Mouse (Mus musculus) C2C12 (cell line): ENCODE measurements at regions not wholly inside any gene's neighbourhood (a gene's known extent, or its start where the extent isn't known, plus 50 kb on each side); places are given as distances from the start of the nearest gene placed in this dataset.

ENCODE experiments used
- H3K27me3 ChIP-seq: one replicate; pipeline ENCODE4 v1.6.1; 2011; ENCODE audit not compliant: control insufficient read depth, insufficient read depth, insufficient read length
- H3K36me3 ChIP-seq: one replicate; pipeline ENCODE4 v1.6.1; 2011; ENCODE audit not compliant: control insufficient read depth, insufficient read depth
- H3K4me3 ChIP-seq: one replicate; pipeline ENCODE4 v1.5.1; 2011; ENCODE audit warnings: mild to moderate bottlenecking, control low read depth; ENCODE audit not compliant: poor library complexity, insufficient read depth, severe bottlenecking
- H3K79me2 ChIP-seq: one replicate; pipeline ENCODE4 v1.6.1; 2011; ENCODE audit not compliant: control insufficient read depth, insufficient read depth
- H3K79me3 ChIP-seq: one replicate; pipeline ENCODE4 v1.6.1; 2011; ENCODE audit warnings: low read depth, control low read depth
- H3ac ChIP-seq: one replicate; pipeline ENCODE3; 2011; ENCODE audit warnings: low read depth; ENCODE audit not compliant: control insufficient read depth, insufficient read length
- CEBPB ChIP-seq: IDR thresholded peaks from one replicate; pipeline ENCODE4 v1.6.1; 2011; ENCODE audit warnings: low read depth, mild to moderate bottlenecking, control low read depth, moderate library complexity
- CTCF ChIP-seq: IDR thresholded peaks from one replicate; pipeline ENCODE4 v1.5.1; 2011; ENCODE audit not compliant: control insufficient read depth, insufficient read depth, insufficient read length
- FOSL1 ChIP-seq: IDR thresholded peaks from one replicate; pipeline ENCODE4 v1.8.0; 2011; ENCODE audit warnings: mild to moderate bottlenecking, low read length; ENCODE audit not compliant: poor library complexity, insufficient read depth, severe bottlenecking
- MAX ChIP-seq: IDR thresholded peaks from one replicate; pipeline ENCODE4 v1.6.1; 2011; ENCODE audit warnings: mild to moderate bottlenecking, control low read depth
- MYOD1 ChIP-seq: IDR thresholded peaks from one replicate; pipeline ENCODE4 v1.6.1; 2011; ENCODE audit warnings: low read depth; ENCODE audit not compliant: control insufficient read depth, insufficient read length
- MYOG ChIP-seq: IDR thresholded peaks from one replicate; pipeline ENCODE4 v1.6.1; 2011; ENCODE audit not compliant: control insufficient read depth, insufficient read length; ENCODE audit errors: extremely low read depth
- USF1 ChIP-seq: IDR thresholded peaks from one replicate; pipeline ENCODE4 v1.6.1; 2011; ENCODE audit warnings: low read depth, mild to moderate bottlenecking, control low read depth, moderate library complexity

DNA sequence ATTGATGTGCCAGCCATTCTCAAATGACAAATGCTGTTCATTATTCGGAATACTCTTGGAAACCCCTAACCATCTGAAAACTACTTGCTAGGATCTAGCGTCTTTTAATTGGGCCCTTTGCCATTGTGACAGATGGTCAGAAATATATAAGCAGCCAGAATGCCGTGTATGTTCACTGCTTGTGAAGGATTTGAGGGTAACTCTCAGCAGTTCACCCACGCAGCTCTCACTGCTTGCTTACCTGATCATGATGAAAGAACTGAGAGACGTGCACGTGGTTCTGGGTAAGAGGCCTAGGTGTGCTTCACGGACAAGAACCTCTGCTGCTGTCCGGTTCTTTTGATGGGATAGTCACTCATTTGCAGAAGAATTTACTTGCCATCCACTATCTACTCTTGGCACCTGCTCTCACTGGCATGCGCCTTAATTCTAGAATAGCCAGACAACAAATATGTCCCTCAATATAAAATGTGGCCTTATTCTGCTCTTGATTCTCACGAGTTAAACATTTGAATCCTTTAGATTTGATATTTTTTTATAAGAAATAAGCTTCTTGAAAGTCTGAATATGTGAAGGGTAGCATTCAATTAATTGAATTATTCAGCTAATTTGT lies 328.1 kb downstream of the Ptprc start:
- TF ChIP-seq USF1, result no peak
- no peak for TF ChIP-seq FOSL1
- TF ChIP-seq CTCF, result no peak
- no peak for TF ChIP-seq MYOG
- no peak for TF ChIP-seq MYOD1
- no peak for TF ChIP-seq CEBPB
- TF ChIP-seq MAX, result no peak
- Histone ChIP-seq H3K36me3 (no peaks in the 10 kb centered on the region), H3K4me3 (no peak overlapping the region), H3K79me2 (no peaks in the 10 kb centered on the region), H3K27me3 (no peaks in the 10 kb centered on the region), H3ac (no peak overlapping the region), H3K79me3 (no peaks in the 10 kb centered on the region)

DNA sequence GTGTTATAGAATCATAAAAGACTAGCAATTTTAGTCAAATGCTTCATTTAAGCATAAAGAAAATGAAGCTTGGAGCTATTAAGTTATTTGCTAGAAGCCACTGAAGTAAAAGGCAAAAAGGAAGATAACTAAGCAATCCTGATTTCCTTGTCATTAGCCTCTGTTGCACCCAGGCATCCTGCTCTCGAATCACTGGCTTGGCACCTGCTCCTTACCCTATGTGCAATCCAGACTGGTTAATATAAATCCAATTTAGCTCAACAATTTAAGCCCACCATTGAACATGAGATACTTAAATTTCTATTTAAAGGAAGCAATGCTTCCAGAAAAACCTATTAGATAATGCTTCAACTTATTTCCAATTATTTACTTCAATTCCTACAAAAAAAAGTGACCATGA lies 328.7 kb downstream of the Ptprc start:
- Histone ChIP-seq H3K79me3 (no peaks in the 10 kb centered on the region), H3ac (no peak overlapping the region), H3K79me2 (no peaks in the 10 kb centered on the region), H3K27me3 (no peaks in the 10 kb centered on the region), H3K4me3 (no peak overlapping the region), H3K36me3 (no peaks in the 10 kb centered on the region)
- no peak for TF ChIP-seq MYOD1
- no peak for TF ChIP-seq MYOG
- TF ChIP-seq FOSL1, result no peak
- no peak for TF ChIP-seq CTCF

DNA sequence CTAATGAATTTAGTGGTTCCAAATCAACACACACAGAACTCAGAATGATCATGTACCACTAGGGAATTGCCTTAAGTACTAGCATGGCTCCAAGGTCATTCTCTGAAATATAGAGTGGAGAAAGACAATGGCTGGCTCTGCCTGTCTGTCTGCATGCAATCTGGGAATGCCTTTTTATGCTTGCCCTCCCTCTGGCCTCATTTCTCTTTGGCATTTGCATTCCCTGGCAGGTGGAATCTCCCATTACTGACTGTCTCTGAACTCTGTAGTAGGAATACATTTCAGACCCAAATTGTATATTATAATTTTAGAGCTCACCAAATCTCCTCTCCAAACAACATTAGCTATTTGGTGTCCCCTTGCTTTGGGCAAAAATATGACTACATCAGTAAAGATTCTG lies 335.0 kb downstream of the Ptprc start:
- Histone ChIP-seq H3K36me3 (no peaks in the 10 kb centered on the region), H3ac (no peak overlapping the region), H3K4me3 (no peak overlapping the region), H3K79me2 (no peaks in the 10 kb centered on the region), H3K79me3 (no peaks in the 10 kb centered on the region), H3K27me3 (no peaks in the 10 kb centered on the region)
- TF ChIP-seq USF1 (no peak), MYOD1 (no peak), MYOG (no peak), MAX (no peak), CEBPB (no peak), FOSL1 (no peak), CTCF (no peak)

DNA sequence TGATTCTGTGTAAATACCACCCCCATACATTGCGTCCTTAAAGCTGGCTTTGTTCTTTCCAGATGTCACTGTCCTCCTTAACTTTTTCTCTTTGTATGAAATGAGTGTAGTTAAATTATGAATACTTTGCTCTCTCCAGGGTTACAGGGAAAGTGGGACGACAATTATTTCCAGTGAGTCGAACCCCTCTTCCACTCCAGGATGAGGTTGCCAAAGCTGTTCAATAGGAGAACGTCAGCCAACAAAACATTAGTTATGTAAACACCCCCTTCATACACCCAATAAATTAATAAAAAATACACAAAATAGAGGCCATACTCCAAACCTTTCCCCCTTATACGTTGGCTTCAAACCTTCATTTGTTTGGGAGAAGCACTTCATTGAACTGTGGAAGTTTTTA lies 335.8 kb downstream of the Ptprc start:
- H3K36me3 ChIP-seq, result no peaks in the 10 kb centered on the region
- H3ac ChIP-seq, result no peak overlapping the region
- no peaks in the 10 kb centered on the region for H3K79me2 ChIP-seq
- no peak overlapping the region for H3K4me3 ChIP-seq
- H3K79me3 ChIP-seq, result no peaks in the 10 kb centered on the region
- TF ChIP-seq MYOD1 (no peak), MYOG (no peak), CTCF (no peak), MAX (no peak), CEBPB (no peak), FOSL1 (no peak), USF1 (no peak)
- H3K27me3 ChIP-seq, result no peaks in the 10 kb centered on the region

DNA sequence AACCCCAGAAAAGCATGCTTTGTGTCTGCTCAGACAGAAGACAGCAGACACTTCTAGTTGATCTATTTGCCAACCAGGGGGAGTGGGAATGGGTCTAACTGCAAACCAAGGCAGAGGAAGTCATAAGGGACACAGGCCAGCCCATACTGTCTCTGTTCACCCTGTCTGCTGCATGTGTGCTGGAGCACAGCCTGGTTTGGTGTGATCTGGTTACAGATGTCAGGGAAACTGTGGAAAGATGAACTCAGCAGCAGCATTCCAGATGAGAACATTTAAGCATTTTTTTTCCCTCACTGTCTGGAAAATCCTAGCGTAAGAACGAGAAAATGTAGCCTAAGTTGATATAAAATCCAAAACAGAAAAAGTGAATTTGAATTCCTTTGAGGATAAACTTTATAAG lies 336.2 kb downstream of the Ptprc start:
- H3K27me3 ChIP-seq, result no peaks in the 10 kb centered on the region
- H3K79me3 ChIP-seq, result no peaks in the 10 kb centered on the region
- H3ac ChIP-seq, result no peak overlapping the region
- no peaks in the 10 kb centered on the region for H3K36me3 ChIP-seq
- TF ChIP-seq MYOD1, result no peak
- H3K4me3 ChIP-seq, result no peak overlapping the region
- no peaks in the 10 kb centered on the region for H3K79me2 ChIP-seq

DNA sequence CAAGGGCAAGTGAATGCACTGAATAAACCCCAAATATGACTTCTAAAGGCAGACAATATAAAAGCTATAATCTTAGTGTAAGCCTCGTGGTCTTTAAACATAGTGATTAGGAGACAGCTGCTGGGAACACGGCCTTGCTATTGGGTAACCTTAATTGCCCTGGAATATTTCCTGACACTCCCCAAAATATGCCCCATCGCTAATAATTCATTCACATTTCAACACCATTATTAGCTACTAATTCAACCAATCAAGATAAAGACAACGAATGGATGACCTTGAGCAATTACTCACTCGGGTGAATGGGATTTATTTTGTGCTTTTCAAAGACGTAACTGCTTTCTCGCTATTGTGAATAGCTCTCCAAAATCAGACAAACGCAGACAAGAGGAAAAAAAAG lies 337.2 kb downstream of the Ptprc start:
- Histone ChIP-seq H3ac (no peak overlapping the region), H3K79me2 (no peaks in the 10 kb centered on the region), H3K4me3 (no peak overlapping the region), H3K79me3 (no peaks in the 10 kb centered on the region), H3K36me3 (no peaks in the 10 kb centered on the region), H3K27me3 (no peaks in the 10 kb centered on the region)
- TF ChIP-seq MYOG (no peak), CTCF (no peak), CEBPB (no peak)
